Mouse (Mus musculus): ENCODE data around the gene Tbc1d22a.

The Tbc1d22a gene

GRCm38 (mm10) chr15:86462636-86463035 lies 248.4 kb downstream of the Tbc1d22a start:
- no peak for DNase-seq

- DNase-seq, result no peak
Observed at GRCm38 (mm10) chr15:86468082-86468481, 253.8 kb downstream of the Tbc1d22a start.

GRCm38 (mm10) chr15:86471136-86471535 lies 256.9 kb downstream of the Tbc1d22a start:
- DNase-seq, result no peak

GRCm38 (mm10) chr15:86473473-86473872 lies 259.2 kb downstream of the Tbc1d22a start:
- no peak for DNase-seq

GRCm38 (mm10) chr15:86474951-86475350 lies 260.7 kb downstream of the Tbc1d22a start:
- no peak for DNase-seq

- DNase-seq, result no peak
Observed at GRCm38 (mm10) chr15:86476483-86476882, 262.2 kb downstream of the Tbc1d22a start.

GRCm38 (mm10) chr15:86477032-86477431 lies 262.8 kb downstream of the Tbc1d22a start:
- DNase-seq, result no peak

- DNase-seq, result no peak
Observed at GRCm38 (mm10) chr15:86477471-86477992, 263.3 kb downstream of the Tbc1d22a start.

- DNase-seq, result no peak
Observed at GRCm38 (mm10) chr15:86478685-86479502, 264.6 kb downstream of the Tbc1d22a start.

- DNase-seq, result no peak
Observed at GRCm38 (mm10) chr15:86482362-86482761, 268.1 kb downstream of the Tbc1d22a start.

GRCm38 (mm10) chr15:86485815-86486214 lies 271.6 kb downstream of the Tbc1d22a start:
- no peak for DNase-seq

- no peak for DNase-seq
Observed at GRCm38 (mm10) chr15:86487359-86487758, 273.1 kb downstream of the Tbc1d22a start.

- DNase-seq, result no peak
Observed at GRCm38 (mm10) chr15:86491434-86492099, 277.3 kb downstream of the Tbc1d22a start.

- no peak for DNase-seq
Observed at GRCm38 (mm10) chr15:86492636-86493035, 278.4 kb downstream of the Tbc1d22a start.

GRCm38 (mm10) chr15:86496209-86496608 lies 281.9 kb downstream of the Tbc1d22a start:
- DNase-seq, result no peak

- peak; percentile 65 for DNase-seq
Observed at GRCm38 (mm10) chr15:86496646-86497045, 282.4 kb downstream of the Tbc1d22a start.

- no peak for DNase-seq
Observed at GRCm38 (mm10) chr15:86500536-86500935, 286.3 kb downstream of the Tbc1d22a start.

GRCm38 (mm10) chr15:86503413-86503812 lies 289.2 kb downstream of the Tbc1d22a start:
- DNase-seq, result no peak

- DNase-seq, result no peak
Observed at GRCm38 (mm10) chr15:86506666-86507065, 292.4 kb downstream of the Tbc1d22a start.

- no peak for DNase-seq
Observed at GRCm38 (mm10) chr15:86507546-86507945, 293.3 kb downstream of the Tbc1d22a start.

- DNase-seq, result no peak
Observed at GRCm38 (mm10) chr15:86508406-86509176, 294.3 kb downstream of the Tbc1d22a start.

- no peak for DNase-seq
Observed at GRCm38 (mm10) chr15:86509601-86510000, 295.3 kb downstream of the Tbc1d22a start.

- no peak for DNase-seq
Observed at GRCm38 (mm10) chr15:86511181-86511580, 296.9 kb downstream of the Tbc1d22a start.

Data from cerebellum, adult 11-12 months (tissue).